Mouse (Mus musculus) erythroblast, embryonic 14.5 days (primary cell): ENCODE data around the gene Hnrnph1.

Experiments used
- GATA1 ChIP-seq: IDR thresholded peaks from 2 replicates; pipeline ENCODE4 v1.6.1; 2012; ENCODE audit warnings: low read length, inconsistent platforms, mixed read lengths
- TAL1 ChIP-seq: IDR thresholded peaks from 3 replicates; pipeline ENCODE4 v1.6.1; 2012; ENCODE audit warnings: low read length, inconsistent platforms, mixed read lengths

DNA sequence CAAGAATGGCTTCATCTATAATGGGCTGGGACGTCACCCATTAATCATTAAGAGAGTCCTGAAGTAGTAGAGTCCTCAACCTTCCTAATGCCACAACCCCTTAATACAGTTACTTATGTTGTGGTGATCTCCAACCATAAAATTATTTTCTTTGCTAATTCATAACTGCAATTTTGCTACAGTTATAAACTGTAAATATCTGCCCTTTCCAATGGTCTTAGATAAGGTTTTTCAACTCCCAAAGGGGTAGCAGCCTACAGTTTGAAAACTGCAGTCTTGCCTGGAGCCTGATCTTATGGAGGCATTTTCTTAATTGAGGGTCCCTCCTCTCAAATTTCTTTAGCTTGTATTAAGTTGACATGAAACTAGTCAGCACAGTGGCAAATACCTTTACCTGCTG lies 47.4 kb upstream of the Hnrnph1 start:
- no peak for TF ChIP-seq GATA1
- TF ChIP-seq TAL1, result no peak
